Mouse (Mus musculus) G1E (cell line): Measurements from ENCODE around the gene Mb. TPM values are rescaled to one million over a fixed set of nuclear protein-coding genes. Genes with fewer than 3 reads are reported as not detected.

Experiments
- ATAC-seq: 2 replicates; pipeline ENCODE4 v1.8.0; 2016; ENCODE audit warnings: mild to moderate bottlenecking; ENCODE audit not compliant: insufficient number of reproducible peaks, poor library complexity, low FRiP score, severe bottlenecking; ENCODE audit errors: extremely low read depth
- DNase-seq: peaks from one replicate; pipeline ENCODE4 v3.0.0; 2012; ENCODE audit warnings: low spot score
- H3K27me3 ChIP-seq: 2 replicates; pipeline ENCODE4 v1.6.1; 2012; ENCODE audit warnings: mild to moderate bottlenecking, low read length, inconsistent platforms; ENCODE audit not compliant: insufficient read depth
- H3K36me3 ChIP-seq: replicated peaks from 2 replicates; pipeline ENCODE3; 2012; ENCODE audit warnings: mild to moderate bottlenecking, inconsistent platforms
- H3K4me1 ChIP-seq: 2 replicates; pipeline ENCODE4 v1.6.1; 2012; ENCODE audit warnings: low read depth, low read length, inconsistent platforms, mixed read lengths; ENCODE audit not compliant: insufficient read depth
- H3K4me3 ChIP-seq: 2 replicates; pipeline ENCODE4 v1.5.1; 2012; ENCODE audit warnings: low read depth, mild to moderate bottlenecking, inconsistent platforms, low read length, moderate library complexity, mixed read lengths
- H3K9me3 ChIP-seq: replicated peaks from 2 replicates; pipeline ENCODE4 v1.6.1; 2012; ENCODE audit warnings: inconsistent platforms
- CTCF ChIP-seq: IDR thresholded peaks from 2 replicates; pipeline ENCODE4 v1.5.1; 2012; ENCODE audit warnings: low read depth, low read length, inconsistent platforms, mixed read lengths
- GATA1 ChIP-seq: IDR thresholded peaks from 2 replicates; pipeline ENCODE4 v1.6.1; 2012; ENCODE audit warnings: borderline replicate concordance, low read length, inconsistent platforms, mixed read lengths
- GATA2 ChIP-seq: IDR thresholded peaks from 2 replicates; pipeline ENCODE4 v1.6.1; 2012; ENCODE audit warnings: low read depth, low read length, inconsistent platforms, borderline replicate concordance
- POLR2AphosphoS5 ChIP-seq: IDR thresholded peaks from 2 replicates; pipeline ENCODE4 v1.6.1; 2012; ENCODE audit warnings: low read depth, low read length, inconsistent platforms; ENCODE audit not compliant: insufficient replicate concordance
- TAL1 ChIP-seq: conservative IDR thresholded peaks from 2 replicates; pipeline ENCODE4 v1.6.1; 2012; ENCODE audit warnings: low read depth, low read length, inconsistent platforms, mixed read lengths
- polyA plus RNA-seq: library from polyadenylated mRNA; stranded (reverse); fragments of >175 nt; gene quantifications from 2 replicates; pipeline ENCODE4 v1.2.3, GENCODE M21; 2012
- total RNA-seq, 2 experiments: library from RNA; stranded (forward) in 1 of 2; stranded (reverse) in 1 of 2; fragments of 200-1000 nt in 1 of 2; fragments of >200 nt in 1 of 2; fragmentation: Nextera tagmentation in 1 of 2; gene quantifications; 2 replicates each; pipeline ENCODE4 v1.2.3; 2014 to 2017

Gene Mb
- total and polyA plus RNA-seq, 3 experiments = not detected

GRCm38 (mm10) chr15:77058566-77058965, 8.1 kb upstream of the Mb start:
- Histone ChIP-seq H3K4me3 (no peak overlapping the region), H3K36me3 (no peaks in the 10 kb centered on the region), H3K27me3 (peaks cover 9% of the 10 kb centered on the region; the same call in 1 of the 2 replicates), H3K9me3 (no peaks in the 10 kb centered on the region), H3K4me1 (peaks cover 2% of the 10 kb centered on the region; the same call in 1 of the 2 replicates)
- no peak for TF ChIP-seq CTCF
- TF ChIP-seq POLR2AphosphoS5 = no peak
- TF ChIP-seq GATA2 = no peak
- no peak for DNase-seq
- no peak for ATAC-seq

GRCm38 (mm10) chr15:77056791-77057051, 6.3 kb upstream of the Mb start:
- Histone ChIP-seq H3K36me3 (no peaks in the 10 kb centered on the region), H3K4me3 (no peak overlapping the region), H3K9me3 (no peaks in the 10 kb centered on the region), H3K27me3 (peaks cover 9% of the 10 kb centered on the region; the same call in 1 of the 2 replicates), H3K4me1 (peaks cover 10% of the 10 kb centered on the region)
- DNase-seq (no peak), ATAC-seq (no peak)
- TF ChIP-seq POLR2AphosphoS5 (no peak), CTCF (no peak), GATA2 (no peak), GATA1 (no peak), TAL1 (no peak)

- Histone ChIP-seq H3K4me3 (no peak overlapping the region), H3K36me3 (no peaks in the 10 kb centered on the region), H3K27me3 (peaks cover 12% of the 10 kb centered on the region), H3K9me3 (no peaks in the 10 kb centered on the region), H3K4me1 (peaks cover 10% of the 10 kb centered on the region)
- ATAC-seq (no peak), DNase-seq (no peak)
- no peak for TF ChIP-seq CTCF
- TF ChIP-seq TAL1 = no peak
- TF ChIP-seq GATA2 = no peak
- no peak for TF ChIP-seq POLR2AphosphoS5
- no peak for TF ChIP-seq GATA1
Observed at GRCm38 (mm10) chr15:77056001-77056790, 5.7 kb upstream of the Mb start.

- H3K4me1 ChIP-seq = peaks cover 10% of the 10 kb centered on the region
- no peaks in the 10 kb centered on the region for H3K9me3 ChIP-seq
- ATAC-seq (no peak), DNase-seq (no peak)
- no peaks in the 10 kb centered on the region for H3K36me3 ChIP-seq
- no peak overlapping the region for H3K4me3 ChIP-seq
- H3K27me3 ChIP-seq = peaks cover 19% of the 10 kb centered on the region
- TF ChIP-seq POLR2AphosphoS5 (no peak), CTCF (no peak), GATA1 (no peak), TAL1 (no peak), GATA2 (no peak)
Observed at GRCm38 (mm10) chr15:77054611-77055175, 4.2 kb upstream of the Mb start.

GRCm38 (mm10) chr15:77053021-77053420, 2.6 kb upstream of the Mb start:
- DNase-seq (no peak), ATAC-seq (no peak)
- TF ChIP-seq GATA2 (no peak), POLR2AphosphoS5 (no peak), TAL1 (no peak), CTCF (no peak), GATA1 (no peak)
- Histone ChIP-seq H3K27me3 (peaks cover 26% of the 10 kb centered on the region), H3K4me3 (no peak overlapping the region; the same call in 1 of the 2 replicates), H3K9me3 (no peaks in the 10 kb centered on the region), H3K4me1 (peaks cover 10% of the 10 kb centered on the region), H3K36me3 (no peaks in the 10 kb centered on the region)

- H3K4me1 ChIP-seq = peaks cover 10% of the 10 kb centered on the region
- no peak for TF ChIP-seq TAL1
- DNase-seq (no peak), ATAC-seq (no peak)
- H3K27me3 ChIP-seq = peaks cover 26% of the 10 kb centered on the region
- H3K4me3 ChIP-seq = no peak overlapping the region
- H3K36me3 ChIP-seq = no peaks in the 10 kb centered on the region
- H3K9me3 ChIP-seq = no peaks in the 10 kb centered on the region
Observed at GRCm38 (mm10) chr15:77052176-77052575, 1.7 kb upstream of the Mb start.

GRCm38 (mm10) chr15:77045609-77046008, 4.9 kb downstream of the Mb start:
- H3K4me3 ChIP-seq = no peak overlapping the region
- H3K27me3 ChIP-seq = peaks cover 31% of the 10 kb centered on the region
- TF ChIP-seq CTCF (no peak), TAL1 (no peak), POLR2AphosphoS5 (no peak), GATA1 (no peak), GATA2 (no peak)
- H3K9me3 ChIP-seq = no peaks in the 10 kb centered on the region
- no peak for DNase-seq
- H3K4me1 ChIP-seq = peaks cover 4% of the 10 kb centered on the region
- ATAC-seq = no peak
- no peaks in the 10 kb centered on the region for H3K36me3 ChIP-seq
